ENCODE assay signal across 7 mouse cellular contexts in the genomic region with DNA sequence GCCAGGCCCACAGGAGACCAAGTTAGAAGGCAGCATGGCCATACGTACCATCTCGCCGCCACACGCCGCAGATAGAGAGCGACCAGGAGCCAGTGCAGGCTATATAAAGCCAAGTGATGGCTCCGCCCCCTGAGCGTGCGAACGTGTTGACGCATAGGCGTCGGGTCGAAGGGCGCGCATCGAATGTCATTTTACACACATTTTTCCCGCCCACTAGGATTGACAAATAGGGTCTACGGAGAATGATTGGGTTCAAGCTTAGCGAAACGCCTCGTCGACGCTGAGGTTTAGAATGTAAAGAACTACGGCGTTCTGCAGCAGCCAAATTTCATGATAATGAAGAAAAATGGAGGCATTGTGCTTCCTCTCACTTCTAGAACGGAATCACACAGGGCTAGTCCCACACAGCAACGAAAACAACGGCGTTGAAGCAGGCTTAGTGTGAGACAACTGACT. TPM values are rescaled to one million over a fixed set of nuclear protein-coding genes. Genes with fewer than 3 reads are reported as not detected.
A peak's percentile ranks its signal among the peaks of the same experiment; 100 is the strongest.
DNase-seq lines count a peak whose midpoint lies in the region; ATAC-seq lines count a peak whose summit lies in the region.

No protein-coding gene starts in this region.

- peak overlapping the region; percentile 90 for H3K4me3 ChIP-seq in embryonic facial prominence, embryonic 11.5 days (ENCODE audit: low read depth, low read length)
- peak overlapping the region; percentile 87 for H3K4me3 ChIP-seq in limb, embryonic 11.5 days (ENCODE audit: low read depth, low read length)
- H3K4me3 ChIP-seq in midbrain, embryonic 14.5 days (replicated peaks; ENCODE audit: low read depth, low read length) = peak overlapping the region; percentile 70

- under 1% methylated on average over 30 of the region's 30 CpGs for WGBS in embryonic facial prominence, embryonic 11.5 days
- WGBS in limb, embryonic 11.5 days = under 1% methylated on average over 30 of the region's 30 CpGs
- WGBS in midbrain, embryonic 14.5 days = under 1% methylated on average over 30 of the region's 30 CpGs

- peak overlapping the region; percentile 80 for H3K27ac ChIP-seq in embryonic facial prominence, embryonic 11.5 days (replicated peaks; ENCODE audit: low read depth, low read length)
- peak overlapping the region; percentile 88 for H3K27ac ChIP-seq in limb, embryonic 11.5 days (replicated peaks; ENCODE audit: low read depth, low read length)
- H3K27ac ChIP-seq in midbrain, embryonic 14.5 days (replicated peaks; ENCODE audit: low read depth, low read length) = peak overlapping the region; percentile 98

- H3K4me2 ChIP-seq in embryonic facial prominence, embryonic 11.5 days (ENCODE audit: low read depth, low read length) = peak overlapping the region; percentile 61
- peak overlapping the region; percentile 81 for H3K4me2 ChIP-seq in limb, embryonic 11.5 days (ENCODE audit: low read depth, severe bottlenecking)
- peak overlapping the region; percentile 79 for H3K4me2 ChIP-seq in midbrain, embryonic 14.5 days (ENCODE audit: low read length)

- peak overlapping the region; percentile 96 for H3K9ac ChIP-seq in embryonic facial prominence, embryonic 11.5 days (replicated peaks; ENCODE audit: low read length)
- peak overlapping the region; percentile 97 for H3K9ac ChIP-seq in limb, embryonic 11.5 days (ENCODE audit: low read length)
- peak overlapping the region; percentile 80 for H3K9ac ChIP-seq in midbrain, embryonic 14.5 days (replicated peaks; ENCODE audit: low read length)

- peaks cover 14% of the 10 kb centered on the region for H3K36me3 ChIP-seq in embryonic facial prominence, embryonic 11.5 days (replicated peaks; ENCODE audit: control insufficient read depth, insufficient read depth, low read depth, low read length)
- peaks cover 25% of the 10 kb centered on the region for H3K36me3 ChIP-seq in limb, embryonic 11.5 days (ENCODE audit: control insufficient read depth, insufficient read depth, low read length)
- H3K36me3 ChIP-seq in midbrain, embryonic 14.5 days (ENCODE audit: control insufficient read depth, insufficient read depth, low read length) = peaks cover 38% of the 10 kb centered on the region

- no peaks in the 10 kb centered on the region for H3K9me3 ChIP-seq in embryonic facial prominence, embryonic 11.5 days (replicated peaks; ENCODE audit: control insufficient read depth, low read length)
- H3K9me3 ChIP-seq in limb, embryonic 11.5 days (ENCODE audit: control insufficient read depth, low read length) = no peaks in the 10 kb centered on the region
- no peaks in the 10 kb centered on the region for H3K9me3 ChIP-seq in midbrain, embryonic 14.5 days (ENCODE audit: control insufficient read depth, low read length)

- no peaks in the 10 kb centered on the region for H3K4me1 ChIP-seq in embryonic facial prominence, embryonic 11.5 days (ENCODE audit: control insufficient read depth, insufficient read depth, low read length)
- peaks cover 16% of the 10 kb centered on the region for H3K4me1 ChIP-seq in limb, embryonic 11.5 days (ENCODE audit: control insufficient read depth, insufficient read depth, low read length)
- H3K4me1 ChIP-seq in midbrain, embryonic 14.5 days (ENCODE audit: control insufficient read depth, insufficient read depth, low read length) = peaks cover 7% of the 10 kb centered on the region

- ATAC-seq in embryonic facial prominence, embryonic 11.5 days (replicated peaks; ENCODE audit: insufficient number of reproducible peaks, low FRiP score, low TSS enrichment, low read depth) = peak; percentile 92
- peak; percentile 91 for ATAC-seq in limb, embryonic 11.5 days (ENCODE audit: insufficient number of reproducible peaks, low FRiP score, low TSS enrichment, low read depth)
- peak; percentile 96 for ATAC-seq in midbrain, embryonic 14.5 days (ENCODE audit: low FRiP score, low TSS enrichment)

- no peaks in the 10 kb centered on the region for H3K27me3 ChIP-seq in embryonic facial prominence, embryonic 11.5 days (ENCODE audit: control insufficient read depth, insufficient read depth, low read length)
- H3K27me3 ChIP-seq in limb, embryonic 11.5 days (ENCODE audit: control insufficient read depth, insufficient read depth, low read length) = no peaks in the 10 kb centered on the region
- H3K27me3 ChIP-seq in midbrain, embryonic 14.5 days (ENCODE audit: control insufficient read depth, insufficient read depth, low read length) = no peaks in the 10 kb centered on the region

- peak; percentile 98 for DNase-seq in adrenal gland, postnatal 14 days
- peak; percentile 100 for DNase-seq in embryonic facial prominence, embryonic 11.5 days (ENCODE audit: low spot score)
- DNase-seq in heart, adult 11 months = peak; percentile 99
- peak; percentile 99 for DNase-seq in kidney, adult 18-20 months
- DNase-seq in limb, embryonic 11.5 days (ENCODE audit: low spot score) = peak; percentile 99
- DNase-seq in midbrain, embryonic 14.5 days = peak; percentile 100
- peak; percentile 95 to 98 for DNase-seq in spleen, adult 18-20 months

RNA-seq across cellular contexts. Expression of a gene that starts 7.8 kb away (rescaled TPM):
- total RNA-seq in adrenal gland, postnatal 14 days (2021) = 28.5 and 29.8 TPM in 2 replicates
- polyA plus RNA-seq in embryonic facial prominence, embryonic 11.5 days (2014; fragmentation: Nextera tagmentation; extraction: Ambion mirVana) = 6.4 and 8.3 TPM in 2 replicates
- 3.0 and 4.1 TPM in 2 replicates for polyA plus RNA-seq in limb, embryonic 11.5 days (2014; fragmentation: Nextera tagmentation; extraction: Ambion mirVana)
- 26.3 and 39.4 TPM in 2 replicates for polyA plus RNA-seq in midbrain, embryonic 14.5 days (2014; fragmentation: Nextera tagmentation; extraction: Ambion mirVana)

RNA-seq across cellular contexts. Expression of a gene that starts 8.4 kb away (rescaled TPM):
- 594 and 691 TPM in 2 replicates for total RNA-seq in adrenal gland, postnatal 14 days (2021)
- 1,289 and 1,347 TPM in 2 replicates for polyA plus RNA-seq in embryonic facial prominence, embryonic 11.5 days (2014; fragmentation: Nextera tagmentation; extraction: Ambion mirVana)
- 1,283 and 1,338 TPM in 2 replicates for polyA plus RNA-seq in limb, embryonic 11.5 days (2014; fragmentation: Nextera tagmentation; extraction: Ambion mirVana)
- 681 and 724 TPM in 2 replicates for polyA plus RNA-seq in midbrain, embryonic 14.5 days (2014; fragmentation: Nextera tagmentation; extraction: Ambion mirVana)

RNA-seq across cellular contexts. Expression of a gene that starts 49.6 kb away (rescaled TPM):
- 14.6 and 23.0 TPM in 2 replicates for total RNA-seq in adrenal gland, postnatal 14 days (2021)
- 26.8 and 26.9 TPM in 2 replicates for polyA plus RNA-seq in embryonic facial prominence, embryonic 11.5 days (2014; fragmentation: Nextera tagmentation; extraction: Ambion mirVana)
- 35.4 and 35.5 TPM in 2 replicates for polyA plus RNA-seq in limb, embryonic 11.5 days (2014; fragmentation: Nextera tagmentation; extraction: Ambion mirVana)
- 37.9 and 42.5 TPM in 2 replicates for polyA plus RNA-seq in midbrain, embryonic 14.5 days (2014; fragmentation: Nextera tagmentation; extraction: Ambion mirVana)

Comparison
In these comparisons a context has a peak if more than half of its experiments do, and no peak if none do; other contexts are left out.
1. Peak in every context shown above with its lines: DNase-seq, ATAC-seq, H3K4me3 ChIP-seq and H3K27ac ChIP-seq.